Mouse (Mus musculus) layer of hippocampus, postnatal 14 days (tissue): ENCODE measurements around the gene Olfr1030. TPM values are rescaled to one million over a fixed set of nuclear protein-coding genes. Genes with fewer than 3 reads are reported as not detected.
"Not testable (repeated sequence)": the region's sequence is repeated elsewhere in the genome, so short reads cannot be mapped to it uniquely, and the experiment has no call there.

Experiments used
- DNase-seq, 2 experiments: peaks; one replicate each; pipeline ENCODE4 v3.0.0; 2021 to 2022; ENCODE audit warnings: low spot score in 2 of 2, mixed read lengths in 1 of 2
- long read RNA-seq, 2 experiments: library from polyadenylated mRNA; stranded (forward); transcript quantifications; one replicate each; pipeline ENCODE4 v2.0.0; 2021
- total RNA-seq, 2 experiments: library from RNA; stranded (reverse); gene quantifications; 2 replicates each; pipeline ENCODE4 v1.2.3; 2021

Olfr1030 gene
- total RNA-seq, result not detected
- long read RNA-seq, experiment 1, result 0 reads
- long read RNA-seq, experiment 2, result 0 reads

DNA sequence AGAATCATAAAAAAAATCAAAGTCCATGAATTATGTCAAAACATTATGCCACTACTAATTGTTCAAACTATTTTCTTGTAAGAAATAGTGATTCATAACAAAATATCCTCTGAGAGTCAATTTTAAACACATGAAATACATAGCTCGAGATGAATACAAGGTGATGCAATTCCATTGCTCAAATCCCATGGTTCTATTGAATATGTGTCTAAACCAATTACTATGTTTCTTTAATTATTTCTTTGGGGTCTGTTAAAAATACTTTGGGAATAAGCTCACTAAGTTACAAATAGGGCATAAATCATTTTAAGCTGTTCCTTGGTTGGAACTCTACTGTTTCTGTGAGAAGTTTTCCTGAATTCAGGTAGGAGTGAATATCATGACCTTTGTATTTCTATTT, at the start of gene Olfr1030:
TSS of gene Olfr1030 (plus strand) at position 301 of the 400 bp plus-strand sequence.
- DNase-seq, result no peak

DNA sequence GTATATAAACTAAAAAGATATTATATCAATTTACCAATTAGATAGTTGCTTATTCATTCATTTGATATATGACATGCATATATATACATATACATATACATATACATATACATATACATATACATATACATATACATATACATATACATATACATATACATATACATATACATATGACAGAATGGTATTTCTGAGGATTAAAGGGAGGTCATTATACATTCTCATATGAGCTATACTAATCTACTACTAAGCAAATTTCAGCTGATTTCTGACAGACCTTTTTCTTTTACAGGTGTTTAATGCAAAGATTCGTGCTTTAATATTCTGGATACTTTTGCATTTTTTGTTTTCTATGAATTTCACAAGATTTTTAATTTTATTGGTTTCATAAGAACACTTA, 28.9 kb upstream of the Olfr1030 start, which contains the start of gene Olfr1028:
TSS of gene Olfr1028 (plus strand) at position 301 of the 400 bp plus-strand sequence.
- DNase-seq, result no peak

DNA sequence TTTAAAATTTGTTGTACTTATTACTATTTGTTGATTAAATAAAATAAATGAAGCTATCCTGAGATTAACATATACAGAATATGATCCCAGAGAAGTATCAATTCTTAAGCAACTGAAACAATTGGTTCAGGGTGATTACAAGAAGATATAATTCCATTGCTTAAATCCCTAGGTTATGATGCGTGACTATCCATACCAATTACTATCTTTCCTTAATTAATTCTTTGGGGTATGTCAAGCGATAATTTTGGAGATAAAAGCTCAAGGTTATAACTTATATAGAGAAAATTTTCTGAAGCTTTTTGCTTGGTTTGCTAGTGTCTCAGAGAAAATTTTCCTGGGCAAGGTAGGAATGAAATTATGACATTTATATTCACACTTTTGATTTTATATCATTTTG, 5.5 kb upstream of the Olfr1030 start, which contains the start of gene Olfr1029:
TSS of gene Olfr1029 (plus strand) at position 301 of the 400 bp plus-strand sequence.
- no peak for DNase-seq

DNA sequence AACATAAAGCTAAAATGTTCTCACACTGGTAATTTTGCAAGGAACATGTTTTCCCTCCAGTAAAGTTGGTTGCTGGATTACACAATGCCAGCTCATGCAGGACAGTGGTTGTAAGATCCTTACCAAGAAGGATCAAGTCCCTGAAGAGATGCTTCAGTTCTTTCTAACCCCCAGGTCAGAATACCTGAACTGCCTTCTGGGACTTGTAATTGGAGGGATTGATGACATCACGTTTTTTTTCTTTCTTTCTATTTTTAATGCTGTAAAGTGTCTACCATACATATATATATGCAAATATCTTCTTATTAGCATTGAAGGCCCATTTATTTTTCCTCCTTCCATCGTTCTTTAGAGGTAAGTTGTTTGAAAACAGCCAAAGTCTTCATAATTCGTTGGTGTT, 10.9 kb downstream of the Olfr1030 start, which contains the start of gene Olfr1031:
TSS of gene Olfr1031 (plus strand) at position 301 of the 400 bp plus-strand sequence.
- no peak for DNase-seq

DNA sequence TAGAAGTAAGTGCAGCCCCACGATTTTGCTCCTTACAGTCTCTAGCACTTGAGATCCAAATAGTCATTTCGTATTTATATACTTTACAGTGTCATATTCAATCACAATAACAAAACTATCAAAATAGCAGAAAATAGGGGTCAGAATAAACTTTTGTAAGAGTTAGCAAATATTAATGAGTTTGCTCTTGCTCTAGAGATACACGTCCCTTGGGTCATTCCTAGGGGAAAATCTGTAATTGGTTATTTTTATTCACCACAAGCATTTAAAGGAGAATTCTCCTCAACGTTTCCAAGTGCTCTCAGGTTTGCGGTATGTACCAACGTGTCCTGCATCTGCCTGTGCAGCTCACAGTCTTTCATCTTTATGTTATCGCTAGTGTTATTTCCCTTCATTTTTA, 26.2 kb downstream of the Olfr1030 start, which contains the start of gene Olfr1032:
TSS of gene Olfr1032 (plus strand) at position 301 of the 400 bp plus-strand sequence.
- no peak for DNase-seq

DNA sequence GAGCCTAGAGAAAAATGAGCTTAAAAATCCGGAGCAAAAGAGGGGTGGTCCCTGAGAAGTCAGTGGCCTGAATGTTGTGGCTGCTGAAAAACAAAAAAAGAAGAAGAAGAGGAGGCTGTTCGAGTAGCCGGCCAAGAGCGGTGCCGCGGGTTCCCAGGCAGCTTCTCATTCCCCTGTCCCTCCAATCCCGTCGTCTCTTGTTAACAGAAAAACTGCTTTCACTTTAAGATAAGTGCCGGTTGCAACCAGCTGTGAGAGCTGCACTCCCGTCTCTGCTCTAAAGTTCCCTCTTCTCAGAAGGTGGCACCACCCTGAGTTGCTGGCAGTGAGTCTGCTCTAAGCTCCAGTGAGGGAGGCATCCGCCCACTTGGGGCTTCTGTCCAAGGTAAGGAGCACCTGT, 41.3 kb downstream of the Olfr1030 start, which contains the start of gene Olfr1033:
TSS of gene Olfr1033 (plus strand) at position 228 of the 400 bp plus-strand sequence.
- DNase-seq, result not testable (repeated sequence)

DNA sequence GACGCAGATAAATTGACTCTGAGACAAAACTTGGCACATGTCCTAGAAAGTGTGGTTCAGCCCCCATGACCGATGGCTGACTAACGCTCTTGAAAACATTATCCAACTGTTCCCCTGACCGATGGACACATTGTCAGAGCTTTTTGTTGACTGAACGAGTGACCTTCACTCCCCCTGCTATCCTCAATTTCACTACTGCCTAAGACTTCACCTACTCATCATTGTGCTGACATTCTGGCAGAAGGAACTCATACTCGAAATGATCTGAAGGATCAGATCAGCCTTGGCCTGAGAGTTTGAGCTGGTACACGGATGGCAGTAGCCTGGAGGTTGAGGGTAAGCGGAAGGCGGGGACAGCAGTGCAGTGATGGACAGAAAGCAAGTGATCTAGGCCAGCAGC, 42.4 kb downstream of the Olfr1030 start:
- DNase-seq, result not testable (repeated sequence)

Other genes starting within 250 kb of the Olfr1030 start
- not detected for gene Olfr1012, start 216.5 kb upstream of the Olfr1030 start, total RNA-seq
- gene Olfr1013, start 212.2 kb upstream of the Olfr1030 start, total RNA-seq, result not detected
- not detected for gene Olfr1014, start 206.6 kb upstream of the Olfr1030 start, total RNA-seq
- not detected for gene Olfr1015, start 197.3 kb upstream of the Olfr1030 start, total RNA-seq
- not detected for gene Olfr1016, start 176.7 kb upstream of the Olfr1030 start, total RNA-seq
- not detected for gene Olfr1018, start 160.8 kb upstream of the Olfr1030 start, total RNA-seq
- gene Olfr1019, start 133.8 kb upstream of the Olfr1030 start, total RNA-seq, result not detected
- not detected for gene Olfr1020, start 132.2 kb upstream of the Olfr1030 start, total RNA-seq
- not detected for gene Olfr1022, start 110.7 kb upstream of the Olfr1030 start, total RNA-seq
- not detected for gene Olfr1023, start 93.6 kb upstream of the Olfr1030 start, total RNA-seq
- gene Olfr1024, start 74.2 kb upstream of the Olfr1030 start, total RNA-seq, result not detected
- gene Olfr1025-ps1, start 64.1 kb upstream of the Olfr1030 start, total RNA-seq, result not detected
- gene Olfr1026, start 57.7 kb upstream of the Olfr1030 start, total RNA-seq, result not detected
- gene Olfr1028, start 28.8 kb upstream of the Olfr1030 start, total RNA-seq, result not detected
- not detected for gene Olfr1029, start 5.4 kb upstream of the Olfr1030 start, total RNA-seq
- gene Olfr1031, start 11.0 kb downstream of the Olfr1030 start, total RNA-seq, result not detected
- not detected for gene Olfr1032, start 26.3 kb downstream of the Olfr1030 start, total RNA-seq
- gene Olfr1033, start 41.4 kb downstream of the Olfr1030 start, total RNA-seq, result not detected
- not detected for gene Olfr1034, start 66.6 kb downstream of the Olfr1030 start, total RNA-seq
- gene Olfr1036, start 94.7 kb downstream of the Olfr1030 start, total RNA-seq, result not detected
- not detected for gene Olfr1037, start 108.1 kb downstream of the Olfr1030 start, total RNA-seq
- gene Olfr1039, start 156.7 kb downstream of the Olfr1030 start, total RNA-seq, result not detected
- not detected for gene Olfr1040, start 167.5 kb downstream of the Olfr1030 start, total RNA-seq
- gene Olfr1042, start 182.6 kb downstream of the Olfr1030 start, total RNA-seq, result not detected
- gene Olfr1043, start 188.2 kb downstream of the Olfr1030 start, total RNA-seq, result not detected
- gene Olfr1044, start 198.5 kb downstream of the Olfr1030 start, total RNA-seq, result not detected
- not detected for gene Olfr52, start 206.4 kb downstream of the Olfr1030 start, total RNA-seq
- gene Olfr1045, start 223.7 kb downstream of the Olfr1030 start, total RNA-seq, result not detected
- not detected for gene Olfr1046, start 240.0 kb downstream of the Olfr1030 start, total RNA-seq